Mouse (Mus musculus): ENCODE measurements at regions not wholly inside any gene's neighbourhood (a gene's known extent, or its start where the extent isn't known, plus 50 kb on each side); places are given as distances from the start of the nearest gene placed in this dataset.

DNA sequence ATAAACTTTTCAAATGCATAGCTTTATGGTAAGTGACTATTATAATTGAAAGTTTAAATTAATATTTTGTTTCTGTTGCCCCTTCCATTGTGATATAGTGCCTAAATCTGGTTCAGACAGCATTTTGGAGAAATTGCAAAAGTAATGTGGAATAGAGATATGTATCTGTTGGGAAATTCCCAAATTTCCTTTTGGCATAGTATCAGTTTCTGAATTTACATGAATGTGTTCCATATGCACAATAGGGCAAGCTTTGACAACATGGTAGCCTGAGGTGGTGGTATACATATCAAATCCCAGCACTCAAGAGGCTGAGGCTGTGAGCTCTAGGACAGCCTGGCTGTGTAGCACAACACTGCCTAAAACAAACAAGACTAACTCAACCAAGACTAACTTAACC lies 147.2 kb upstream of the Supt20 start:
- DNase-seq: no peak
- TF ChIP-seq CTCF (IDR thresholded peaks at IDR 0.05; ENCODE audit: borderline replicate concordance, insufficient read depth, low read depth, low read length) (no peak), POLR2A (IDR thresholded peaks at IDR 0.05; ENCODE audit: borderline replicate concordance, insufficient read depth, low read length) (no peak)
- no peaks in the 10 kb centered on the region for H3K27me3 ChIP-seq (ENCODE audit: control insufficient read depth, insufficient read depth, low read length)
- H3K4me3 ChIP-seq (replicated peaks; ENCODE audit: insufficient read depth, low read depth, low read length): no peak overlapping the region
- no peak overlapping the region for H3K27ac ChIP-seq (ENCODE audit: insufficient read depth, low read length)
- H3K4me1 ChIP-seq (ENCODE audit: control insufficient read depth, insufficient read depth, low read length): no peaks in the 10 kb centered on the region

DNA sequence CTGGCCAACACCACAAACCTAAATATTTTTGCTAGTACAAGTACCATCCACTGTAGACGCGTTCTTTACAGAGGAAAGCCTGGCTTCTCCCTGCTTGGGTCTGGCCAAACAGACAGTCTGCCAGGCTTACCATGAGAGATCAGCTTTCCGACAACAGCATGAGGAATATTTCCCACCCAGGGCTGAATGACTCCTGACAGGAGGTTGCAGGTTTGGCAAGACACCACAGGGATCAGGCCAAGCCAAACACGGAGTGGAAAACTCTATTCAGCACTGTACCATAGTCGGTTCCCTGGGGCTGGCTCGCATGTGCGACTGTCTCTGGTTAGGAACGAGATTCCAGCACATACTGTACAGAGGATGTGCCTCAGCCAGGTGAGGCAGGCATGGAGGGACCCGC lies 140.7 kb upstream of the Supt20 start:
- 19% methylated on average over 9 of the region's 9 CpGs for WGBS
- peak in 1 of 2 experiments; percentile 5 for DNase-seq
- H3K27ac ChIP-seq (ENCODE audit: insufficient read depth, low read length): no peak overlapping the region

DNA sequence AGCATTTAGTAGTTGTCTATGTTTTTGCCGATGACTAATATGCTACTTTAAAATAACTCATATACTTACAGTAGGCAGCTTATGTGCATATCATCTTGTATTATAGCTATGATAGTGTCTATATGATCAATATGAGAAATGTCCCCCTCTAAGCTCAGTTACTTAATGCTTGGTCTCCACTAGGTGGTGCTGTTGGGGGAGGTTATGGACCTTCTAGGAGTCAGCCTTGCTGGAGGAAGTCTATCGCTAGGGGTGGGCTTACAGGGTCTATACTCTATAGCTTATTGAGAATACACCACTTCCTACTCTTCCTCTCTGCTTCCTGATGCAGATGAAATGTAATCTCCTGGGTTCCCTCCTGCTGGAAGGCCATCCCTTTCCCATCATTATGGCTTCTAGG lies 136.7 kb upstream of the Supt20 start:
- DNase-seq: no peak
- Histone ChIP-seq H3K27me3 (ENCODE audit: control insufficient read depth, insufficient read depth, low read length) (no peaks in the 10 kb centered on the region), H3K27ac (ENCODE audit: insufficient read depth, low read length) (no peak overlapping the region), H3K4me1 (ENCODE audit: control insufficient read depth, insufficient read depth, low read length) (no peaks in the 10 kb centered on the region; the same call in 1 of the 2 replicates), H3K4me3 (replicated peaks; ENCODE audit: insufficient read depth, low read depth, low read length) (no peak overlapping the region)
- TF ChIP-seq POLR2A (IDR thresholded peaks at IDR 0.05; ENCODE audit: borderline replicate concordance, insufficient read depth, low read length): no peak
- TF ChIP-seq CTCF (IDR thresholded peaks at IDR 0.05; ENCODE audit: borderline replicate concordance, insufficient read depth, low read depth, low read length): no peak
- 95% methylated on average over 2 of the region's 2 CpGs for WGBS

More for the DNA sequence above, 140.7 kb upstream of the Supt20 start:
- TF ChIP-seq CTCF (IDR thresholded peaks at IDR 0.05; ENCODE audit: borderline replicate concordance, insufficient read depth, low read depth, low read length): no peak
- no peak for TF ChIP-seq POLR2A (IDR thresholded peaks at IDR 0.05; ENCODE audit: borderline replicate concordance, insufficient read depth, low read length)
- Histone ChIP-seq H3K4me1 (ENCODE audit: control insufficient read depth, insufficient read depth, low read length) (no peaks in the 10 kb centered on the region; the same call in 1 of the 2 replicates), H3K4me3 (replicated peaks; ENCODE audit: insufficient read depth, low read depth, low read length) (no peak overlapping the region), H3K27me3 (ENCODE audit: control insufficient read depth, insufficient read depth, low read length) (no peaks in the 10 kb centered on the region)

DNA sequence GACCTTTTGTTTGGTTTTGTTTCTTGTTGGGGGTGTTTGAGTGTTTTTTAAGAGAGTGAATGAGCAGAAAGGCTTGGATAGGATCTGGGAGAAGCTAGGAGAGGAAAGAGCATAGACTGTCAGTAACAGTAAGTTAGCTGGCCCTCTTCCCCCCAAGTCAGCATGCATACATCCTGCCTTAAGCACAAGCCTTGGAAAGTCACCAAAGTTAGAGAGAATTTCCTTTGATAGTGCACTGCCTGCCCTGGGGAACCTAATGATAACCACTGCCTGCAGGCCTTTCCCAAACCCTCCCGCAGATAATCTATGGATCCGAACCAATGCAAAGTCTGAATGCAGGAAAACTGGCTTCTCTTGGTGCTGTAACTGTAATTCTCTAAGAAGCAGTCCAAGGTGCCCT lies 133.6 kb upstream of the Supt20 start:
- Histone ChIP-seq H3K27me3 (ENCODE audit: control insufficient read depth, insufficient read depth, low read length) (no peaks in the 10 kb centered on the region), H3K4me1 (ENCODE audit: control insufficient read depth, insufficient read depth, low read length) (no peaks in the 10 kb centered on the region), H3K27ac (ENCODE audit: insufficient read depth, low read length) (0 out of 2 replicates have a peak overlapping the region, but pooled peaks have one; percentile 13), H3K4me3 (replicated peaks; ENCODE audit: insufficient read depth, low read depth, low read length) (no peak overlapping the region)
- TF ChIP-seq CTCF (IDR thresholded peaks at IDR 0.05; ENCODE audit: borderline replicate concordance, insufficient read depth, low read depth, low read length): no peak
- TF ChIP-seq POLR2A (IDR thresholded peaks at IDR 0.05; ENCODE audit: borderline replicate concordance, insufficient read depth, low read length): no peak
- 91% methylated on average over 2 of the region's 2 CpGs for WGBS
- no peak for DNase-seq

DNA sequence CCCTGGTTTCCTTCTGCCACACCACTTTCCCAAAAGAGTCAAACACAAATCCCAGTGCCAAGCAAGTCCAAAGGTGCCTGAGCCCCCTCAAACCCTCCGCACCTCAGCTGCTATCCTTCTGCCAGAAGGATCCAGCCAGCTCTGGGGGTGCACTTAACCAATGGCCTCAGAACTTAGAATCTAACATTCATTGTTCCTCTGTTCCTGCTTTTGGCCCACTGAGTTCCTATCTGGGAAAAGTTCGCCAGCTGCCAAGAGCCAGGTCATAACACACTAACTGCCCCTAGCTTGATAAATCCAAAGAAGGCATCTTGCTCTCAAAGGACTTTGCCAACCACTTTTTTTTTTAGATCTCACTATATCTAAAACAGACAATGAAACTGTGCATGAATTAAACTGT lies 133.1 kb upstream of the Supt20 start:
- 74% methylated on average over 2 of the region's 2 CpGs for WGBS
- Histone ChIP-seq H3K27me3 (ENCODE audit: control insufficient read depth, insufficient read depth, low read length) (no peaks in the 10 kb centered on the region), H3K4me3 (replicated peaks; ENCODE audit: insufficient read depth, low read depth, low read length) (no peak overlapping the region), H3K4me1 (ENCODE audit: control insufficient read depth, insufficient read depth, low read length) (no peaks in the 10 kb centered on the region), H3K27ac (ENCODE audit: insufficient read depth, low read length) (0 out of 2 replicates have a peak overlapping the region, but pooled peaks have one; percentile 13)
- no peak for DNase-seq
- no peak for TF ChIP-seq POLR2A (IDR thresholded peaks at IDR 0.05; ENCODE audit: borderline replicate concordance, insufficient read depth, low read length)
- no peak for TF ChIP-seq CTCF (IDR thresholded peaks at IDR 0.05; ENCODE audit: borderline replicate concordance, insufficient read depth, low read depth, low read length)

DNA sequence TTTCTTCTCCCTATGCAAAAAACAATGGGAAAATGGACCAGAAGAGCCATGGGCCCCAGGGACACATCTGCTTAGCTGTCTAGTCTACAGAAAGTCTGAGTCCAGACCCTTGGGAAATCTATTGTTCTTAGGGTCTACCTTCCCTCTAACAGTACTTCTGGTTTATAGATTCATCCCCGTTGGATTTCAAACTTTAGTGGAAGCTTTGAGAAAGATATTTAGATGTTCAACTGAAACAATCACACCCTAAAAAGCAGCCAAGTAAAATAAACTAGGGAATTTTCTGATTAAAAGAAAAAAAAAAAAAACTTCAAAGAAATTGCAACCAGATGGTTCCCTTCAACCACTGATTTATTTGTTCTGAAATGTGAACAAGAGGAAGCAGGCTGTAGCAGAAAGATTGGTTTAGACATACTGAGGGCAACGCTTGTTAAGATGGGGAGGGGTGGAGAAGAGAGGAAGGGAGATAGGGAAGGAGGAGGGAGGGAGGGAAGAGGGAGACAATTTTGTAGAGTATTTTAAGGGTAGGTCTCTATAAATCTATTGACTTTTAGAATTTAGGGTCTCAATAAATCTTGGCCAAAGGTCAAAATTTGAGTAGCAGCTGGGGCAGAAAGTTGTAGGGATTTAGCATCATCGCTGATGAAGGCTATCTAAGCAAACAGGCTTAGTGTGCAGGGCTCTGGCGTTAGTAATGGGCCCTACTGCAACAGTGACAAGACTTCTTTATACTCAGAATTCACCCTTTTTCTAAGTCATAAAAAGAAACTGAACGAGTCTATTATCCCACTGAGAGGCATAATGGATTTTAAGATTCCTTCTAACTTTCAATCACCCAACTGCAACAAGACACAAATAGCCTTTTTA lies 132.3 kb upstream of the Supt20 start:
- Histone ChIP-seq H3K4me1 (ENCODE audit: control insufficient read depth, insufficient read depth, low read length) (no peaks in the 10 kb centered on the region), H3K27me3 (ENCODE audit: control insufficient read depth, insufficient read depth, low read length) (no peaks in the 10 kb centered on the region), H3K27ac (ENCODE audit: insufficient read depth, low read length) (no peak overlapping the region), H3K4me3 (replicated peaks; ENCODE audit: insufficient read depth, low read depth, low read length) (no peak overlapping the region)
- TF ChIP-seq POLR2A (IDR thresholded peaks at IDR 0.05; ENCODE audit: borderline replicate concordance, insufficient read depth, low read length) (no peak), CTCF (IDR thresholded peaks at IDR 0.05; ENCODE audit: borderline replicate concordance, insufficient read depth, low read depth, low read length) (no peak)
- no peak for DNase-seq
- WGBS: 48% methylated on average over 5 of the region's 5 CpGs

DNA sequence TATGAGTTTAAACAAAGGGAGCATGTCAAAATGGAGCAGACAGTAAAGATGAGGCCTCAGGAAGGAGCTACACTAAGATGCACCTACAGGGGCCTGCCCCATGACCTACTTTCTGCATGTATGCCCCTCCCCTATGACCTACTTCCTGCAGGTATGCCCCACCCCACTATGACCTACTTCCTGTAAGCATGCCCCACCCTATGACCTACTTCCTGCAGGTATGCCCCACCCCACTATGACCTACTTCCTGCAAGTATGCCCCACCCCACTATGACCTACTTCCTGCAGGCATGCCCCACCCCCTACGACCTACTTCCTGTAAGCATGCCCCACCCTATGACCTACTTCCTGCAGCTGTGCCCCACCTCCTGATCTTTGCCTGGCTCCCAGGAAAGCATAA lies 125.3 kb upstream of the Supt20 start:
- H3K4me3 ChIP-seq (replicated peaks; ENCODE audit: insufficient read depth, low read depth, low read length): no peak overlapping the region
- no peaks in the 10 kb centered on the region for H3K4me1 ChIP-seq (ENCODE audit: control insufficient read depth, insufficient read depth, low read length)
- WGBS: 88% methylated on average over 1 of the region's 1 CpGs
- TF ChIP-seq CTCF (IDR thresholded peaks at IDR 0.05; ENCODE audit: borderline replicate concordance, insufficient read depth, low read depth, low read length): no peak
- TF ChIP-seq POLR2A (IDR thresholded peaks at IDR 0.05; ENCODE audit: borderline replicate concordance, insufficient read depth, low read length): no peak
- DNase-seq: no peak
- H3K27me3 ChIP-seq (ENCODE audit: control insufficient read depth, insufficient read depth, low read length): no peaks in the 10 kb centered on the region
- no peak overlapping the region for H3K27ac ChIP-seq (ENCODE audit: insufficient read depth, low read length)

DNA sequence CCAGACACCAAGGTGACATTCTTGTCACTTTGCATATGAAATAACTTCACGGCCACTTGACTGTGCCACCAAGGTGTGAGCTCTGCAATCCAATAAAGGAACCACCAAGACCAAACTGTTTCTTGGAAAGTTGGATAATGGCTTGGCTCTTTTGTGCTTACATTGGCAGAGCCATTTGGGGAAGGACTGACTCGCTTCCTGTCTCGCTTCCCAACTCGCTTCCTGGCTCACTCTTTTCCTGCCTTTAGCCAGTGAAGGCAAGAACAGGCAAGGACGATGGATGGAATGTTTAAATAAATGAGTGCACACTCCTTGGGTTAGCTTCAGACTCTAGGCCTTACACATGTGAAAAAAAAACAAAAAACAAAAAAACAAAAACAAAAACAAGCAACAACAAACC lies 124.5 kb upstream of the Supt20 start:
- no peak for DNase-seq
- WGBS: 88% methylated on average over 5 of the region's 5 CpGs
- no peaks in the 10 kb centered on the region for H3K27me3 ChIP-seq (ENCODE audit: control insufficient read depth, insufficient read depth, low read length)
- H3K4me3 ChIP-seq (replicated peaks; ENCODE audit: insufficient read depth, low read depth, low read length): no peak overlapping the region
- no peak overlapping the region for H3K27ac ChIP-seq (ENCODE audit: insufficient read depth, low read length)
- no peak for TF ChIP-seq POLR2A (IDR thresholded peaks at IDR 0.05; ENCODE audit: borderline replicate concordance, insufficient read depth, low read length)
- no peak for TF ChIP-seq CTCF (IDR thresholded peaks at IDR 0.05; ENCODE audit: borderline replicate concordance, insufficient read depth, low read depth, low read length)
- no peaks in the 10 kb centered on the region for H3K4me1 ChIP-seq (ENCODE audit: control insufficient read depth, insufficient read depth, low read length)

Measured in cerebellum, adult 2 months (tissue).